Mouse (Mus musculus) limb, embryonic 14.5 days (tissue): ENCODE measurements around the gene Mfap1b. TPM values are rescaled to one million over a fixed set of nuclear protein-coding genes. Genes with fewer than 3 reads are reported as not detected.

Experiments used
- ATAC-seq: fragments of 200-750 bp; cut with Nextera tagmentation; 2 replicates; pipeline ENCODE4 v1.8.0; 2017; ENCODE audit warnings: low read depth, moderate number of reproducible peaks, moderate TSS enrichment; ENCODE audit not compliant: low FRiP score
- DNase-seq: peaks from one replicate; pipeline ENCODE4 v3.0.0-alpha.2; 2015; ENCODE audit warnings: low spot score
- H3K27ac ChIP-seq: fragments of 300-500 bp; sonication (generic); replicated peaks from 2 replicates; pipeline ENCODE4 v1.5.1; 2014; ENCODE audit warnings: low read depth, mild to moderate bottlenecking, low read length, moderate library complexity, mixed read lengths
- H3K27me3 ChIP-seq: fragments of 300-500 bp; sonication (generic); 2 replicates; pipeline ENCODE4 v1.6.1; 2014; ENCODE audit warnings: low read length, mixed read lengths; ENCODE audit not compliant: control insufficient read depth, insufficient read depth
- H3K36me3 ChIP-seq: fragments of 300-500 bp; sonication (generic); 2 replicates; pipeline ENCODE4 v1.6.1; 2014; ENCODE audit warnings: mild to moderate bottlenecking, low read length, moderate library complexity, mixed read lengths; ENCODE audit not compliant: control insufficient read depth, insufficient read depth
- H3K4me1 ChIP-seq: fragments of 300-500 bp; sonication (generic); 2 replicates; pipeline ENCODE4 v1.6.1; 2014; ENCODE audit warnings: antibody characterized with exemption, low read length, mixed read lengths; ENCODE audit not compliant: control insufficient read depth, insufficient read depth
- H3K4me2 ChIP-seq: fragments of 300-500 bp; sonication (generic); replicated peaks from 2 replicates; pipeline ENCODE4 v1.6.1; 2014; ENCODE audit warnings: low read depth, mild to moderate bottlenecking, low read length, moderate library complexity; ENCODE audit not compliant: severe bottlenecking
- H3K4me3 ChIP-seq: fragments of 300-500 bp; sonication (generic); replicated peaks from 2 replicates; pipeline ENCODE4 v1.5.1; 2014; ENCODE audit warnings: low read length
- H3K9ac ChIP-seq: fragments of 300-500 bp; sonication (generic); 2 replicates; pipeline ENCODE4 v1.6.1; 2014; ENCODE audit warnings: mild to moderate bottlenecking, low read depth, low read length, moderate library complexity; ENCODE audit not compliant: severe bottlenecking
- H3K9me3 ChIP-seq: fragments of 300-500 bp; sonication (generic); 2 replicates; pipeline ENCODE4 v1.6.1; 2016; ENCODE audit warnings: low read length; ENCODE audit not compliant: control insufficient read depth
- POLR2A ChIP-seq: fragments of 200-500 bp; IDR thresholded peaks from 2 replicates; pipeline ENCODE4 v1.8.0; 2012; ENCODE audit warnings: inconsistent platforms, mild to moderate bottlenecking, moderate library complexity, borderline replicate concordance; ENCODE audit not compliant: insufficient read depth, insufficient read length; ENCODE audit errors: extremely low read depth
- WGBS: fragments of 180-500 bp; shearing (Covaris S2); extraction: QIAGEN DNeasy Blood & Tissue Kit; methylation state at CpG from one replicate; pipeline ENCODE4 v1.1.7; 2014; 5-methylcytosine and 5-hydroxymethylcytosine counted together
- polyA plus RNA-seq, 2 experiments: library from polyadenylated mRNA; depleted of rRNA in 1 of 2; stranded (reverse) in 1 of 2; unstranded in 1 of 2; fragments of >200 nt; fragmentation: Nextera tagmentation in 1 of 2; extraction: Ambion mirVana in 1 of 2; gene quantifications; 2 replicates each; pipeline versions ENCODE4 v1.2.1 to v1.2.3; 2012 to 2014

The Mfap1b gene
- polyA plus RNA-seq, 2 experiments = 16.8 to 54.1 TPM

- Histone ChIP-seq H3K9me3 (no peaks in the 10 kb centered on the region), H3K36me3 (peaks cover 37% of the 10 kb centered on the region), H3K4me1 (peaks cover 13% of the 10 kb centered on the region), H3K4me3 (no peak overlapping the region), H3K27me3 (no peaks in the 10 kb centered on the region), H3K27ac (no peak overlapping the region), H3K4me2 (no peak overlapping the region), H3K9ac (no peak overlapping the region)
- no peak for TF ChIP-seq POLR2A
- 81% methylated on average over 4 of the region's 4 CpGs for WGBS
- DNase-seq (no peak), ATAC-seq (no peak)
Measured at GRCm38 (mm10) chr2:121452361-121452760, 21.5 kb downstream of the Mfap1b start.

- Histone ChIP-seq H3K36me3 (peaks cover 37% of the 10 kb centered on the region), H3K4me3 (peak overlapping the region; percentile 99), H3K9ac (peak overlapping the region; percentile 93), H3K4me2 (peak overlapping the region; percentile 89), H3K27ac (peak overlapping the region; percentile 94), H3K27me3 (no peaks in the 10 kb centered on the region), H3K9me3 (no peaks in the 10 kb centered on the region), H3K4me1 (peaks cover 10% of the 10 kb centered on the region)
- no peak for DNase-seq
- 3% methylated on average over 7 of the region's 7 CpGs for WGBS
- TF ChIP-seq POLR2A = no peak
- ATAC-seq = no peak
Measured at GRCm38 (mm10) chr2:121450093-121450492, 23.8 kb downstream of the Mfap1b start.

GRCm38 (mm10) chr2:121449545-121450011 lies 24.3 kb downstream of the Mfap1b start:
- Histone ChIP-seq H3K36me3 (peaks cover 37% of the 10 kb centered on the region), H3K27ac (peak overlapping the region; percentile 94), H3K4me1 (peaks cover 10% of the 10 kb centered on the region), H3K27me3 (no peaks in the 10 kb centered on the region), H3K9ac (peak overlapping the region; percentile 93), H3K9me3 (no peaks in the 10 kb centered on the region), H3K4me2 (peak overlapping the region; percentile 89), H3K4me3 (peak overlapping the region; percentile 99)
- no peak for DNase-seq
- TF ChIP-seq POLR2A = no peak
- peak; percentile 34 for ATAC-seq
- 5% methylated on average over 44 of the region's 54 CpGs for WGBS

GRCm38 (mm10) chr2:121448739-121449535 lies 24.9 kb downstream of the Mfap1b start, which contains the start of gene Serf2:
Gene Serf2, plus strand, starts transcription at chr2:121449195.
- Histone ChIP-seq H3K27me3 (no peaks in the 10 kb centered on the region), H3K36me3 (peaks cover 32% of the 10 kb centered on the region), H3K9me3 (no peaks in the 10 kb centered on the region), H3K4me3 (peak within 1 kb of the TSS; percentile 99), H3K4me1 (peaks cover 10% of the 10 kb centered on the region), H3K4me2 (peak within 1 kb of the TSS; percentile 89), H3K9ac (peak within 1 kb of the TSS; percentile 93), H3K27ac (peak within 1 kb of the TSS; percentile 94)
- peak; percentile 96 for ATAC-seq
- 2% methylated on average over 45 of the region's 74 CpGs for WGBS
- peak; percentile 97 for TF ChIP-seq POLR2A
- peak; percentile 98 for DNase-seq

GRCm38 (mm10) chr2:121448136-121448535 lies 25.7 kb downstream of the Mfap1b start:
- Histone ChIP-seq H3K4me2 (peak overlapping the region; percentile 89), H3K4me3 (peak overlapping the region; percentile 99), H3K36me3 (peaks cover 24% of the 10 kb centered on the region), H3K9ac (peak overlapping the region; percentile 61), H3K4me1 (peaks cover 10% of the 10 kb centered on the region), H3K9me3 (no peaks in the 10 kb centered on the region), H3K27me3 (no peaks in the 10 kb centered on the region), H3K27ac (peak overlapping the region; percentile 94)
- no peak for ATAC-seq
- WGBS = 17% methylated on average over 9 of the region's 9 CpGs
- DNase-seq = peak; percentile 64
- TF ChIP-seq POLR2A = no peak
